In genomic region chr11:72440965-72441664, GRCm38 (mm10) we compare ENCODE assay signal across 7 mouse cellular contexts. TPM values are rescaled to one million over a fixed set of nuclear protein-coding genes. Genes with fewer than 3 reads are reported as not detected.
DNase-seq lines count a peak whose midpoint lies in the region; ATAC-seq lines count a peak whose summit lies in the region.

Mybbp1a (plus strand) TSS chr11:72441355.

- DNase-seq in adrenal gland, adult 18-20 months (ENCODE audit: low spot score in 2 of 2) = peak; percentile 99
- DNase-seq in embryo, embryonic 11 days = peak; percentile 97
- peak; percentile 99 for DNase-seq in gastrocnemius, postnatal 36 days
- DNase-seq in left cerebral cortex, postnatal 25 days (ENCODE audit: low spot score in 2 of 2) = peak; percentile 97 to 99
- peak; percentile 99 for DNase-seq in midbrain, embryonic 10.5 days (ENCODE audit: low spot score)
- peak; percentile 99 for DNase-seq in right cerebral cortex, postnatal 4 days

- intact Hi-C loops in gastrocnemius, postnatal 36 days (cut with DNase I) = loop anchor here (5.0 kb wide), 1 partner anchor 51 kb away; no protein-coding TSS in a partner anchor
- intact Hi-C loops in left cerebral cortex, postnatal 25 days (cut with DNase I) = loop anchor here (2.0 to 5.0 kb wide), 2 partner anchors 46 to 124 kb away; partner anchors contain the start of gene Spns2

- WGBS in intestine, embryonic 15.5 days = under 1% methylated on average over 46 of the region's 46 CpGs
- under 1% methylated on average over 46 of the region's 46 CpGs for WGBS in midbrain, embryonic 10.5 days

- no peaks in the 10 kb centered on the region for H3K27me3 ChIP-seq in intestine, embryonic 15.5 days (replicated peaks)
- H3K27me3 ChIP-seq in midbrain, embryonic 10.5 days (ENCODE audit: low read depth, poor library complexity, severe bottlenecking) = no peaks in the 10 kb centered on the region

- no peaks in the 10 kb centered on the region for H3K9me3 ChIP-seq in intestine, embryonic 15.5 days
- no peaks in the 10 kb centered on the region for H3K9me3 ChIP-seq in midbrain, embryonic 10.5 days (replicated peaks)

- peak within 1 kb of the TSS; percentile 88 for H3K4me3 ChIP-seq in intestine, embryonic 15.5 days (replicated peaks)
- peak within 1 kb of the TSS; percentile 95 for H3K4me3 ChIP-seq in midbrain, embryonic 10.5 days

- peaks cover 14% of the 10 kb centered on the region for H3K4me1 ChIP-seq in intestine, embryonic 15.5 days (replicated peaks)
- peaks cover 20% of the 10 kb centered on the region for H3K4me1 ChIP-seq in midbrain, embryonic 10.5 days

- peak; percentile 95 for ATAC-seq in intestine, embryonic 15.5 days

- peak within 1 kb of the TSS; percentile 91 for H3K27ac ChIP-seq in intestine, embryonic 15.5 days
- H3K27ac ChIP-seq in midbrain, embryonic 10.5 days (replicated peaks) = peak within 1 kb of the TSS; percentile 92

- peak within 1 kb of the TSS; percentile 87 for H3K4me2 ChIP-seq in intestine, embryonic 15.5 days (replicated peaks)

- peak within 1 kb of the TSS; percentile 81 for H3K9ac ChIP-seq in intestine, embryonic 15.5 days

- peaks cover 39% of the 10 kb centered on the region for H3K36me3 ChIP-seq in intestine, embryonic 15.5 days
- H3K36me3 ChIP-seq in midbrain, embryonic 10.5 days = peaks cover 41% of the 10 kb centered on the region

RNA-seq across cellular contexts. Expression of gene Mybbp1a, which starts in this region (rescaled TPM):
- total RNA-seq in adrenal gland, adult 18-20 months (2021) = 10 to 100 TPM; 75.1 to 86.3 TPM
- total RNA-seq in gastrocnemius, postnatal 36 days (2021) = 10 to 100 TPM; 48.6 to 58.9 TPM
- polyA plus RNA-seq in intestine, embryonic 15.5 days (2015; fragmentation: Nextera tagmentation; extraction: Ambion mirVana) = 171 and 172 TPM in 2 replicates
- total RNA-seq in left cerebral cortex, postnatal 25 days (2021) = 10 to 100 TPM; 49.4 to 54.6 TPM
- polyA plus RNA-seq in midbrain, embryonic 10.5 days (2016; fragmentation: Nextera tagmentation; extraction: Ambion mirVana) = 192 and 236 TPM in 2 replicates

Comparison
In these comparisons a context has a peak if more than half of its experiments do, and no peak if none do; other contexts are left out.
1. Peak in every context shown above with its lines: DNase-seq, ATAC-seq, H3K4me3 ChIP-seq and H3K27ac ChIP-seq.